Mouse (Mus musculus): ENCODE results near the gene Nmnat3.

The Nmnat3 gene

GRCm38 (mm10) chr9:98420666-98421065, 133.4 kb downstream of the Nmnat3 start:
- no peak for DNase-seq (ENCODE audit: low spot score)

DNA sequence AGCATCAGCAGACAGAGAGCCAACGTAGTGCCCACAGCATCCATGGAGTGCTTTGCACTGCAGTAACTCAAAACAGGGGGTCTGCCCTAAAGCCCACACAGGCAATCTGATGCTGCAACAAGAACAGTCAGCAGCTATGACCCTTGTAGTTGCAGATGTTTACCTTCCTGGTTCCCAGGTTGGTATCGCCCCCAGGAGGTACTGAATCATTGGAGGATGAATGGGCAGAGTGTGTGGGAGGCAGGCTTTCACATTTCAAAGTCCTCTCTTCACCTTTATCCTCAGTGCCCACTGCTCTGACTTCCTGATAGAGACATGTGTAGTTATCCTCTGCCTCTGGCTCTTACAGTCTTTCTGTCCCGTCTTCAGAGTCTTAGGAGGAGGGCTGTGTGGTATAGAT, 134.7 kb downstream of the Nmnat3 start:
- DNase-seq (ENCODE audit: low spot score): no peak

DNA sequence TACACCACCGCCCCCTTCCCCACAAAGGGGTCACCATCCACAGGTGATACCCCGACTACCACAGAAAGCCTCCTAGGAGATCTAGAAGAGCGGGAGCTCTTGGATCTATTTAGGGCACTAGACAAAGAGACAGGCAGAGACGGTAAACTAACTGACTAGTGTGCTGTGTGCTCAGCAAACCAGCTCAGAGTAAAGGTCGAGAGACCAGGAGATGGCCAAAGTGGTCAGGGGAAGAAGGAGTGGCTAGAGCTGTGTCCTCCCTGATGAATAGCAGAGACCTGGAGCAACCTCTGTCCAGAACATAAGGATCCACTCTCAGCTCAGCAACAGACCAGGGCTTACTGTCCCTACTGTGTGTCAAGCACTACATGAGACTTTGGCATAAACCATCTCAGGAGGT, 135.4 kb downstream of the Nmnat3 start, which contains the start of gene Rbp1:
Gene Rbp1, plus strand, starts transcription at position 306 of the 400 bp plus-strand sequence.
- no peak for DNase-seq (ENCODE audit: low spot score)

DNA sequence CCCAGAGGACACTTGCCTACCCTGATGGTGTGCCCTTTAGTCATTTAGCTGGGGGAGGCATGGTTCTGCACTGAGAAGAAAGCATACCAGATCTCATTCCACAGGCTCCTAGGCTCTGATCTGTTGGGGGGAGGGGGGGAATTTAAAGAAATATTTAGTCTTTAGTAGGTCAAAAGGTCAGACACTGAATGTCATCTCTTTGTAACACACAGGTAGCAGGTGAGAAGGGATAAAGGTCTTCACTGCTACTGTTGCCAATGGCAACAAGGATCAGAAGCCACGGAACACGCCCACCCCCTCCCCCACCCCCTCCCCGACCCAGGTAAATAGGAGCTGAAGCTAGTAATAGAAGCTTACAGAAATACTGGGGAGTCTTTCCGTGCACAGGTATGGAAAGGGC, 136.5 kb downstream of the Nmnat3 start:
- DNase-seq (ENCODE audit: low spot score): no peak

- no peak for DNase-seq (ENCODE audit: low spot score)
Measured at GRCm38 (mm10) chr9:98424291-98424690, 137.1 kb downstream of the Nmnat3 start.

DNA sequence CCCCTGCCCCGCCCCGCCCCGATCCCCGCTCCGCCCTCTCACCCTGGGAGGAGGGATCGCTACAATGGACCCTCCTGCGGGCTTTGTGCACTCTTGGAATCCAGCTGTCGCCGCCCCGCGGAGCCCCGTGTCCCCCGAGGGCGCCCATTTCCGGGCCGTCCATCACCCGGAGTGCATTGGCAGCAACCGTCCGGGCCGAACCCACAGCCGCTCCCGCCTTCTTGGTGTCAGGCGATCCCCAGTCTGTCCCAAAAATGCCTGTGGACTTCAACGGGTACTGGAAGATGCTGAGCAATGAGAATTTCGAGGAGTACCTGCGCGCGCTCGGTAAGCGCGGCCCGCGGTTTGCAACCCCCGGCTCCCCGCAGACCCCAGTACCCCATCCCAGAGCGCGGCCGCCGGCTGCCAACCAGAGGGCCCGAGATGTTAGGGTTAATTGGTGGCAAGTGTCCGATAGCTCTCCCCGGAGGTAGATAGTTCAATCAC, 137.5 kb downstream of the Nmnat3 start:
- DNase-seq (ENCODE audit: low spot score): no peak

DNA sequence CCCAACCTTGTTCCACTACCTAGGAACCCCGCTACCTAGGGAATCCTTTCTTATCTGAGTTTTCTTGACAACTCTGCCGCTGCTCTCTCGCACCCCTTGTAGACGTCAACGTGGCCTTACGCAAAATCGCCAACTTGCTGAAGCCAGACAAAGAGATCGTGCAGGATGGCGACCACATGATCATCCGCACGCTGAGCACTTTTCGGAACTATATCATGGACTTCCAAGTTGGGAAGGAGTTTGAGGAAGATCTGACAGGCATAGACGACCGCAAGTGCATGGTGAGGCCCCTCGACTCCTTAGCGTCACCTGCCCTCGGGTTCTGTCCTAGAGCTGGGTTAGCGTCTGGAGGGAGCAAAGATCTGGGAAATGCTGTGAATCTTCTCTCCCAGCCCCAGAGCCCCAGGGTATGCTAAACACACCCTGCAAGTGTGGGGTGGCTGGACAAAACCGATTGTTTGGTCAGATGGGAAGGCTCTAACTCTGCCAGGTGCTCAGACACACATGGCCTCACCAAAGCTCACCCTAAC, 138.2 kb downstream of the Nmnat3 start:
- no peak for DNase-seq (ENCODE audit: low spot score)

DNA sequence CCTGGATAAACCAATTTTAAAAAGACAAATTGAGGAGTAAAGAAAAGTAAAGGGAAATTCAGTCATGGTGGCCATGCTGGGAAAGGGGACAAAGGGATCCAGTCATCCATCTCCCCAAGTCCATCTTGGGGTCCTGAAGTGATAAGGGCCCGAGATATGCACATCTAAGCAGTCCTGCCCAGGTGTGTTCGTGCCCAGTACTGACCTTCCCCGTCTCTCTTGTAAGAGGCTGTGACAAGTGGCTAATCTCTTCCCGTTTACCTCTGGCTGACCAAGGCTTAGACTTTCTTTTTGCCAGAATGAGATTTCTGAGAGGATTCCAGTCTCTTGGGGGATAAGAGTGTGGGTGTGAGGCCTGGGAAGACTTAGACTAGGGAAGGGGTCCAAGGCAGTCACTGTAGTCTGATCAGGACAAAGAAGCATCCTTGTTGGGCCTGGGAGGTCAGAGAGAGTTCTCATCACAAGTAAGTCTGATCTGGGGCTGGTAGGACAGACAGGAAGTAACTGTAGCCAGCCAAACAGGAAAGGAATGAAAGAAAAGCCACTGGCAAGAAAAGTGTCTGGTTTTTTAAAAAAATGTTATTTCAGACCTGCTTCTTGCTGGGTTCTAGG, 140.8 kb downstream of the Nmnat3 start:
- DNase-seq (ENCODE audit: low spot score): no peak

DNA sequence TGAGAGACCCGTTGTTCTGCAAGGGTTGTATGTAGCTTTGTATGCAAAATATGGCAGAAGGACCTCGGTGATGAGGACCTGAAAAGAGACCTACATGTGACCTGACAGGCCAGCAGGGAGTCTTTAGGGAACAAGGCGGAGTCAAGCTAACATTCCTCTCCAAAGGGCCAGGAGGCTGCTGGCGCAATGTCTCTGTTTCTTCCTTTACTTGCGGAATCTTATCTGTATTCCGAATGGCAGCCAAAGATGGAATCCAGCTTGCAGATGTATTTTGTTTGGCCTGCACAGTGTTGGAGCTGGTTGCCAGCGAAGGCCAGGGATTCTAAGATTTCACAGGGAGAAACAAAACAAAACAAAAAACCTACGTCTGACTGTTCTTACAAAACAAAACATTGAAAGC, 141.5 kb downstream of the Nmnat3 start:
- peak; percentile 21 for DNase-seq (ENCODE audit: low spot score)

GRCm38 (mm10) chr9:98429806-98430205, 142.6 kb downstream of the Nmnat3 start:
- DNase-seq (ENCODE audit: low spot score): peak; percentile 13

- DNase-seq (ENCODE audit: low spot score): peak; percentile 4
Measured at GRCm38 (mm10) chr9:98430528-98430927, 143.3 kb downstream of the Nmnat3 start.

DNA sequence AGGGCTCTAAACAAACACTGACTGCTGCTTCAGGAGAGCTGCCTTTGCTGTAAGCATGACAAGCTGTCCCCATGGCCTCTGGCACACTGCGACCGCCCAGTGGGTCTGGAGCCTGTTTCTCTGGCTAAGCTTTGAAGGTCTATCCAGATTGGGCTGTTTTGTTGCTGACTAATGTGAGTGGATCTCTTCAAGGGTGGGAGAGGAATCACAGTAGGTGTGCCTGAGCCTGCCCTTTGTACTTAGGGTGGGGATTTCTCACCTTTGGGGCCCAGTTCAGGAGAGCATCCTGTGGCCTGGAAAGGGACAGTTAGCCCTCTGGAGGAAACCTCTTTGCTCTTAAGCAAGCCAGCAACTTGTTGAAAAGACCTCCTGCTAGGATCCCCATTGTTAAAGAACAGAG, 145.8 kb downstream of the Nmnat3 start:
- DNase-seq (ENCODE audit: low spot score): no peak

- DNase-seq (ENCODE audit: low spot score): no peak
Measured at GRCm38 (mm10) chr9:98433956-98434588, 146.8 kb downstream of the Nmnat3 start.

DNA sequence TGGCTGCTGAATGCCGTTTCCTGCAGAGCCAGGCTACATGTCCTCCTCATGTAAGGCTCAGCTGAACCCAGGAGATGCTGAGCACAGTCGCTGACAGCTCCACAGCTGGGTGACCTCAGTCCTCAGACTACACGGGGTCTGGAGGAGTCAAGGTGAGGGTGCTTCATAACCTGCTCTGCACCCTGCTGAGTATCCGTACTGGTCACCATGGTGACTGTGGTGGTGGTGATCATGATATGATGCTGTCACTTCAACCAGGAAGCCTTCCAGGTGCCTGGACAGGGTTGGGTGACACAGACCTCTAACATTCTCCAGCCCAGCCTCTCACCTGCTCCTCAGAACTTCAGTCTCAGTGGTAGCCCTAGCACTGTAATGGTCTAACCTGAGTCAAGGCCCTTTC, 150.6 kb downstream of the Nmnat3 start:
- DNase-seq (ENCODE audit: low spot score): no peak

DNA sequence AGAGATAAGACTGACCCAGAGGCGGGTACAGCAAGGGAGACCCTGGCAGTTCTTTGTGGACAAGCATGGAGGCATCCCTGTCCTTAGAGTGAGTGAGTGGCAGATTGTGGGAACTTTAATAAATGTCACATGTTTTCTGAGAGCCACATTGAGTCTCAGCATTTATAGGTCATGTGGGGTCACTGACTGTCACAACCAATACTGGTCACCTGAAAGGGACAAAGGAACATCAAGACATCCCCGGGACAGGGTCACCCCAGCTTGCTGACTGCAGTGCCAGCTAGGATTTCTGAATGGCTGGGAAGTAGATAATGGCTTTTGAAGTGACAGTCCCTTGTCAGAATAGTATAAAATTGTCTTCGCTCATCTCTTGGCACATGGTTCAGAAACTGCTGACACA, 151.9 kb downstream of the Nmnat3 start:
- no peak for DNase-seq (ENCODE audit: low spot score)

DNA sequence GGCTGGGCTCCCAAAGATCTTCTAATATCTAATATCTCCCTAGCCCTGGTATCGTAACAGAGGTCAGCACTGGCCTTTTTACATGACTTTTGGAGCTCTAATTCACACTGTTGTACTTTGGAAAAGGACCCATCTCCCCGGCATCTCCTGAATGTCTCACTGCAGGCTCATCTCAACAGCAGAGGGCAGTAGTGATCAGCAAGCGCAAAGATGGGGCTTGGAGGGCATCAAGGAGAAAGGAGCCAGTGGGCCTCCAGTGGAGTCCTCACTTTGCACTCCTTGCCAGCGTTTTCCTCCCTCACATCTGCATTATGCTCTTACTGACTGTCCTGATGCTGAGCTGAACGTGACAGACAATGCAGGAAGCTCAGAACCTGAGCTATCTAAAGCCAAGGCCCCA, 155.4 kb downstream of the Nmnat3 start:
- no peak for DNase-seq (ENCODE audit: low spot score)

GRCm38 (mm10) chr9:98445359-98446149, 158.3 kb downstream of the Nmnat3 start:
- DNase-seq (ENCODE audit: low spot score): no peak

DNA sequence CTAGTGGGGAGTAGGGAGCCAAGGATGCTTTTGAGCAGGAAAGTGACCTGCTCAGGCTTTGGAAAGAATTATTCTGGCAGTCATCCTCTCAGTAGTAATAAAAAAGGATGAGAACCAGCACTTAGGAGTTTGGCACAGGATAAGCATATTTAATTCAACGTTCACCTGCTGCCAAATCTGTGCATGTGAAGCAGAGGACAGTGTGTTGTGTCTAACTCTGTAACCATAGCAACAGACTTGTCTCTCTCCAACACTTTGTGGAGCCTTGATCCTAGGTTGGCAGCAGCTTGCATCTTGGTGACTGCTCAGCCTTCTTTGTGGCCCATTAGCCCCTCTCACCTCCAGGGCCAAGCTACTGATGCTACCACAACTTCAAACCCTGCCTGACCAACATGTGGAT, 163.7 kb downstream of the Nmnat3 start:
- DNase-seq (ENCODE audit: low spot score): no peak

GRCm38 (mm10) chr9:98466709-98467108, 179.5 kb downstream of the Nmnat3 start:
- no peak for DNase-seq (ENCODE audit: low spot score)

Measured in adipocyte (in vitro differentiated cells).